Mouse (Mus musculus) v-Abl transformed pro-B cells (cell line): ENCODE results near the gene Dcaf7.
"Not testable (repeated sequence)": the region's sequence is repeated elsewhere in the genome, so short reads cannot be mapped to it uniquely, and the experiment has no call there.

Source experiments
- in situ Hi-C, 2 experiments: fragments of 400-800 bp; cut with MboI; formaldehyde crosslinking; loops; one replicate each; pipeline ENCODE4 v1.15.1; 2025; ENCODE audit not compliant: unreplicated experiment in 2 of 2

Dcaf7 gene

GRCm38 (mm10) chr11:106034986-106035385 is 1.7 kb upstream of the Dcaf7 start:
- in situ Hi-C loops: no loop called here

- in situ Hi-C loops: no loop called here
Observed at GRCm38 (mm10) chr11:106037418-106037751, 713 bp downstream of the Dcaf7 start.

GRCm38 (mm10) chr11:106044349-106044748 is 7.7 kb downstream of the Dcaf7 start:
- in situ Hi-C loops: no loop called here

- in situ Hi-C loops: no loop called here
Observed at GRCm38 (mm10) chr11:106045256-106045655, 8.6 kb downstream of the Dcaf7 start.

- in situ Hi-C loops: no loop called here
Observed at GRCm38 (mm10) chr11:106045780-106046179, 9.1 kb downstream of the Dcaf7 start.

- in situ Hi-C loops: no loop called here
Observed at GRCm38 (mm10) chr11:106046584-106046983, 9.9 kb downstream of the Dcaf7 start.

- in situ Hi-C loops: no loop called here
Observed at GRCm38 (mm10) chr11:106053921-106054320, 17.2 kb downstream of the Dcaf7 start.

- in situ Hi-C loops: no loop called here
Observed at GRCm38 (mm10) chr11:106054600-106054999, 17.9 kb downstream of the Dcaf7 start.

GRCm38 (mm10) chr11:106055341-106055740 is 18.7 kb downstream of the Dcaf7 start:
- in situ Hi-C loops: no loop called here

- in situ Hi-C loops: no loop called here
Observed at GRCm38 (mm10) chr11:106056819-106057491, 20.3 kb downstream of the Dcaf7 start.

- in situ Hi-C loops: no loop called here
Observed at GRCm38 (mm10) chr11:106058020-106058419, 21.3 kb downstream of the Dcaf7 start.

- in situ Hi-C loops: no loop called here
Observed at GRCm38 (mm10) chr11:106060549-106060948, 23.9 kb downstream of the Dcaf7 start.

GRCm38 (mm10) chr11:106061311-106061710 is 24.6 kb downstream of the Dcaf7 start:
- in situ Hi-C loops: no loop called here

- in situ Hi-C loops: no loop called here
Observed at GRCm38 (mm10) chr11:106063756-106064155, 27.1 kb downstream of the Dcaf7 start.

- in situ Hi-C loops: no loop called here
Observed at GRCm38 (mm10) chr11:106065073-106065922, 28.6 kb downstream of the Dcaf7 start.

- in situ Hi-C loops: no loop called here
Observed at GRCm38 (mm10) chr11:106065923-106066571, 29.4 kb downstream of the Dcaf7 start, which contains the start of gene Taco1. Gene Taco1, plus strand, starts transcription at chr11:106066061.

- in situ Hi-C loops: not testable (repeated sequence)
Observed at GRCm38 (mm10) chr11:106066616-106067015, 29.9 kb downstream of the Dcaf7 start.

- in situ Hi-C loops: loop anchor here in 1 of 2 experiments (10.0 kb wide), 1 partner anchor 321 kb away; no protein-coding TSS in a partner anchor
Observed at GRCm38 (mm10) chr11:106073774-106074173, 37.1 kb downstream of the Dcaf7 start.

- in situ Hi-C loops: loop anchor here (5.0 to 10.0 kb wide), 2 partner anchors 61 to 318 kb away; no protein-coding TSS in a partner anchor
Observed at GRCm38 (mm10) chr11:106076321-106076720, 39.6 kb downstream of the Dcaf7 start.

GRCm38 (mm10) chr11:106083708-106084701 is 47.3 kb downstream of the Dcaf7 start, which contains the start of gene Map3k3:
Gene Map3k3, plus strand, starts transcription at chr11:106084613.
- in situ Hi-C loops: no loop called here
